Mouse (Mus musculus) gastrocnemius, adult 18-20 months (tissue): ENCODE data around the gene Itgb5. TPM values are rescaled to one million over a fixed set of nuclear protein-coding genes. Genes with fewer than 3 reads are reported as not detected.

Experiments
- DNase-seq: peaks from one replicate; pipeline ENCODE4 v3.0.0; 2021; ENCODE audit warnings: low spot score
- total RNA-seq, 2 experiments: library from RNA; stranded (reverse); gene quantifications; 2 replicates each; pipeline ENCODE4 v1.2.3; 2021

The Itgb5 gene
- total RNA-seq, 2 experiments from 2014 or later = 94.8 to 115 TPM

- DNase-seq = no peak
These were observed 1.1 kb downstream of the Itgb5 start for GRCm38 (mm10) chr16:33830512-33831105.

GRCm38 (mm10) chr16:33832057-33832456 is 2.6 kb downstream of the Itgb5 start:
- DNase-seq = no peak

- DNase-seq = no peak
These were observed 3.4 kb downstream of the Itgb5 start for GRCm38 (mm10) chr16:33832728-33833428.

GRCm38 (mm10) chr16:33833429-33833753 is 3.9 kb downstream of the Itgb5 start:
- DNase-seq = no peak

GRCm38 (mm10) chr16:33833781-33834482 is 4.5 kb downstream of the Itgb5 start:
- DNase-seq = peak; percentile 59

GRCm38 (mm10) chr16:33836676-33837075 is 7.2 kb downstream of the Itgb5 start:
- peak; percentile 77 for DNase-seq

GRCm38 (mm10) chr16:33837191-33837590 is 7.7 kb downstream of the Itgb5 start:
- DNase-seq = peak; percentile 35

- no peak for DNase-seq
These were observed 11.2 kb downstream of the Itgb5 start for GRCm38 (mm10) chr16:33840616-33841015.

- no peak for DNase-seq
These were observed 12.8 kb downstream of the Itgb5 start for GRCm38 (mm10) chr16:33842081-33842880.

GRCm38 (mm10) chr16:33844150-33844611 is 14.7 kb downstream of the Itgb5 start:
- DNase-seq = no peak

GRCm38 (mm10) chr16:33844866-33845265 is 15.4 kb downstream of the Itgb5 start:
- no peak for DNase-seq

- no peak for DNase-seq
These were observed 23.8 kb downstream of the Itgb5 start for GRCm38 (mm10) chr16:33853271-33853670.

- DNase-seq = no peak
These were observed 29.3 kb downstream of the Itgb5 start for GRCm38 (mm10) chr16:33858766-33859165.

GRCm38 (mm10) chr16:33859380-33859779 is 29.9 kb downstream of the Itgb5 start:
- DNase-seq = no peak

- peak; percentile 93 for DNase-seq
These were observed 30.7 kb downstream of the Itgb5 start for GRCm38 (mm10) chr16:33859988-33860700.

- no peak for DNase-seq
These were observed 32.9 kb downstream of the Itgb5 start for GRCm38 (mm10) chr16:33862406-33862805.

GRCm38 (mm10) chr16:33863208-33863751 is 33.8 kb downstream of the Itgb5 start:
- DNase-seq = no peak

GRCm38 (mm10) chr16:33870224-33870785 is 40.8 kb downstream of the Itgb5 start:
- DNase-seq = no peak

GRCm38 (mm10) chr16:33870988-33871758 is 41.7 kb downstream of the Itgb5 start:
- DNase-seq = no peak
